In genomic region chr4:152647084-152647483, GRCm38 (mm10) we compare ENCODE assay signal across 16 mouse cellular contexts.
"Had no signal": no experiment of that assay in that cellular context is flagged by ENCODE, and none has a peak within 500 bp of the region (broad histone marks: within the 10 kb centered on the region; RNA-seq: fewer than 3 reads in every experiment).

No protein-coding gene starts in this region.

- H3K9me3 ChIP-seq: limb, embryonic 10.5 days; limb, embryonic 13.5 days; lung, embryonic 15.5 days; midbrain, embryonic 10.5 days; midbrain, embryonic 13.5 days; neural tube, embryonic 12.5 days; neural tube, embryonic 15.5 days had no signal

- H3K4me1 ChIP-seq: liver, embryonic 12.5 days; liver, embryonic 15.5 days; lung, embryonic 15.5 days; megakaryocyte, embryonic 14.5 days had no signal

- ATAC-seq: liver, embryonic 12.5 days; midbrain, embryonic 13.5 days had no signal

- H3K9ac ChIP-seq: limb, embryonic 13.5 days; liver, embryonic 12.5 days; liver, embryonic 15.5 days; lung, embryonic 15.5 days; midbrain, embryonic 13.5 days; neural tube, embryonic 12.5 days; neural tube, embryonic 15.5 days had no signal

- H3K27me3 ChIP-seq: limb, embryonic 13.5 days; liver, embryonic 12.5 days; liver, embryonic 15.5 days; lung, embryonic 15.5 days; megakaryocyte, embryonic 14.5 days; midbrain, embryonic 13.5 days; neural tube, embryonic 12.5 days; neural tube, embryonic 15.5 days had no signal

- H3K4me3 ChIP-seq: limb, embryonic 10.5 days; limb, embryonic 13.5 days; liver, embryonic 12.5 days; liver, embryonic 15.5 days; lung, embryonic 15.5 days; midbrain, embryonic 10.5 days; midbrain, embryonic 13.5 days; neural tube, embryonic 12.5 days; neural tube, embryonic 15.5 days had no signal

- H3K4me2 ChIP-seq: limb, embryonic 13.5 days; liver, embryonic 12.5 days; liver, embryonic 15.5 days; lung, embryonic 15.5 days; midbrain, embryonic 13.5 days; neural tube, embryonic 12.5 days; neural tube, embryonic 15.5 days had no signal

- H3K36me3 ChIP-seq: limb, embryonic 10.5 days; limb, embryonic 13.5 days; liver, embryonic 12.5 days; liver, embryonic 15.5 days; lung, embryonic 15.5 days; midbrain, embryonic 10.5 days; midbrain, embryonic 13.5 days; neural tube, embryonic 12.5 days; neural tube, embryonic 15.5 days had no signal

- DNase-seq: liver; lung, adult 18-20 months; lung, postnatal 10 days; right cerebral cortex, postnatal 4 days; thymus, adult 2 months had no signal

- H3K27ac ChIP-seq: limb, embryonic 10.5 days; limb, embryonic 13.5 days; liver, embryonic 12.5 days; liver, embryonic 15.5 days; lung, embryonic 15.5 days; midbrain, embryonic 10.5 days; midbrain, embryonic 13.5 days; neural tube, embryonic 12.5 days; neural tube, embryonic 15.5 days; stomach, postnatal 0 days had no signal
